Mouse (Mus musculus) lung, adult 2 months (tissue): ENCODE results near the gene Wwox.

Experiments used
- CTCF ChIP-seq: fragments of 200-500 bp; IDR thresholded peaks from 2 replicates; pipeline ENCODE4 v1.5.1; 2011; ENCODE audit warnings: mild to moderate bottlenecking, low read length, control low read depth; ENCODE audit not compliant: insufficient read depth
- POLR2A ChIP-seq: fragments of 200-500 bp; IDR thresholded peaks from 2 replicates; pipeline ENCODE4 v1.6.1; 2011; ENCODE audit warnings: low read depth, mild to moderate bottlenecking, control low read depth, low read length, borderline replicate concordance; ENCODE audit errors: extremely low read depth

- TF ChIP-seq POLR2A (no peak), CTCF (no peak)
These were observed 306.9 kb downstream of the Wwox start for GRCm38 (mm10) chr8:114746373-114746772.
